Comparison of ENCODE assay signal across 33 mouse cellular contexts in the genomic region with DNA sequence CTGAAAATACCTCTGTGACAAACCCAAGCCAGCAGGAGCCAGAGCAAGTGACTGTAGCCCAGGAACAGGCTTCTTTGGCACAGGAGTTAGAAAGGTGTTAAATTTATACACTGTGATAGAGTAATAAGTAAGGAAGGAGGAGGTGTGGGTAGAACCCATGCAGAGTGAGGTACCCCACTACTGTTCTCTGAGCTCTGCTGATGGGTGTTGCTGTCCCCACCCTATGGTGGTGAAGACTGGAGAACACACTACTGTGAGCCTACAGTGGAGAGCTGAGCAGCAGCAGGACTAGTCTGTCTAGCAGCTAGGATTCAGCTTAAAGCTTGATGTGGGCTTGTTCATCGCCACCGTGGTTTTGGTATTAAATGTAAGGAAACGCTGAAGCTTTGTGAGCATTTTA.
"Had no signal": no experiment of that assay in that cellular context is flagged by ENCODE, and none has a peak within 500 bp of the region (broad histone marks: within the 10 kb centered on the region; RNA-seq: fewer than 3 reads in every experiment).

No protein-coding gene starts in this region.

- H3K9me3 ChIP-seq: heart, embryonic 12.5 days; heart, embryonic 13.5 days; heart, embryonic 15.5 days; hindbrain, embryonic 15.5 days; intestine, embryonic 15.5 days had no signal

- H3K27ac ChIP-seq: heart, embryonic 13.5 days; heart, embryonic 15.5 days; hindbrain, embryonic 10.5 days; hindbrain, embryonic 12.5 days; hindbrain, embryonic 13.5 days; hindbrain, embryonic 14.5 days; hindbrain, embryonic 15.5 days; hindbrain, postnatal 0 days; intestine, embryonic 15.5 days; kidney, embryonic 15.5 days; kidney, postnatal 0 days; layer of hippocampus, adult 2 months; left cerebral cortex, adult 2 months had no signal

- ATAC-seq: hindbrain, embryonic 16.5 days; hindbrain, postnatal 0 days; intestine, embryonic 15.5 days; intestine, embryonic 16.5 days; intestine, postnatal 0 days had no signal

- DNase-seq: heart, postnatal 10 days; heart, postnatal 14 days; heart, postnatal 4 days; kidney, adult 11 months; kidney, adult 18-20 months; kidney, adult 2 months; kidney, adult 8-10 months; kidney, adult 9 months; kidney, postnatal 10 days; kidney, postnatal 14 days; kidney, postnatal 25 days; kidney, postnatal 36 days; kidney, postnatal 4 days; layer of hippocampus, adult 9-11 months; layer of hippocampus, postnatal 36 days had no signal

- H3K4me1 ChIP-seq: heart, embryonic 13.5 days; heart, embryonic 15.5 days; hindbrain, embryonic 10.5 days; hindbrain, embryonic 12.5 days; hindbrain, embryonic 13.5 days; hindbrain, embryonic 15.5 days; intestine, embryonic 15.5 days; kidney, embryonic 15.5 days had no signal

- H3K4me2 ChIP-seq: heart, embryonic 11.5 days; heart, embryonic 12.5 days; heart, embryonic 13.5 days; heart, embryonic 15.5 days; hindbrain, embryonic 12.5 days; hindbrain, embryonic 13.5 days; hindbrain, embryonic 14.5 days; hindbrain, embryonic 15.5 days; intestine, embryonic 15.5 days; kidney, embryonic 15.5 days had no signal

- H3K9ac ChIP-seq: heart, embryonic 12.5 days; heart, embryonic 13.5 days; heart, embryonic 15.5 days; hindbrain, embryonic 12.5 days; hindbrain, embryonic 13.5 days; hindbrain, embryonic 14.5 days; hindbrain, embryonic 15.5 days; intestine, embryonic 15.5 days; kidney, embryonic 15.5 days had no signal

- H3K27me3 ChIP-seq: heart, embryonic 12.5 days; heart, embryonic 13.5 days; heart, embryonic 15.5 days; hindbrain, embryonic 12.5 days; hindbrain, embryonic 13.5 days; hindbrain, embryonic 15.5 days; intestine, embryonic 15.5 days; kidney, embryonic 15.5 days had no signal

- H3K4me3 ChIP-seq: heart, embryonic 12.5 days; heart, embryonic 13.5 days; heart, embryonic 15.5 days; hindbrain, embryonic 10.5 days; hindbrain, embryonic 12.5 days; hindbrain, embryonic 13.5 days; hindbrain, embryonic 15.5 days; intestine, embryonic 15.5 days; kidney, embryonic 15.5 days; layer of hippocampus, adult 2 months; left cerebral cortex, adult 2 months had no signal

- H3K36me3 ChIP-seq: heart, embryonic 15.5 days; hindbrain, embryonic 12.5 days; hindbrain, embryonic 15.5 days; intestine, embryonic 15.5 days had no signal
